Mouse (Mus musculus): ENCODE results near the gene Gsn. TPM values are rescaled to one million over a fixed set of nuclear protein-coding genes. Genes with fewer than 3 reads are reported as not detected.

Gsn gene
- polyA plus RNA-seq, 1 experiment: 46.9 TPM

- H3K4me1 ChIP-seq (ENCODE audit: control insufficient read depth, insufficient read depth, low read length): no peaks in the 10 kb centered on the region
- H3K9me3 ChIP-seq (replicated peaks; ENCODE audit: control insufficient read depth, insufficient read depth, low read length, poor library complexity, severe bottlenecking): no peaks in the 10 kb centered on the region
- TF ChIP-seq CTCF (IDR thresholded peaks at IDR 0.05; ENCODE audit: low read depth, low read length): no peak
- no peak for TF ChIP-seq EP300 (IDR thresholded peaks at IDR 0.05; ENCODE audit: insufficient read depth, low read depth, low read length)
- TF ChIP-seq POLR2A (IDR thresholded peaks at IDR 0.05; ENCODE audit: insufficient read depth, low read length): no peak
- no peak overlapping the region for H3K27ac ChIP-seq (ENCODE audit: insufficient read depth, low read length)
- H3K4me3 ChIP-seq (ENCODE audit: low read depth, low read length): no peak overlapping the region
- H3K27me3 ChIP-seq (ENCODE audit: control insufficient read depth, insufficient read depth, low read length, poor library complexity, severe bottlenecking): 0 out of 2 replicates have a peak, but pooled peaks cover 1% of the 10 kb centered on the region
- H3K36me3 ChIP-seq (ENCODE audit: control insufficient read depth, insufficient read depth, low read length, poor library complexity, severe bottlenecking): no peaks in the 10 kb centered on the region
- no peak overlapping the region for H3K9ac ChIP-seq (ENCODE audit: low read depth, poor library complexity, severe bottlenecking)
Measured at GRCm38 (mm10) chr2:35287017-35287620, 30.9 kb downstream of the Gsn start.

GRCm38 (mm10) chr2:35288758-35289635 is 32.8 kb downstream of the Gsn start:
- no peak overlapping the region for H3K27ac ChIP-seq (ENCODE audit: insufficient read depth, low read length)
- no peak overlapping the region for H3K9ac ChIP-seq (ENCODE audit: low read depth, poor library complexity, severe bottlenecking)
- no peak overlapping the region for H3K4me3 ChIP-seq (ENCODE audit: low read depth, low read length)
- no peaks in the 10 kb centered on the region for H3K9me3 ChIP-seq (replicated peaks; ENCODE audit: control insufficient read depth, insufficient read depth, low read length, poor library complexity, severe bottlenecking)
- no peaks in the 10 kb centered on the region for H3K36me3 ChIP-seq (ENCODE audit: control insufficient read depth, insufficient read depth, low read length, poor library complexity, severe bottlenecking)
- no peak for TF ChIP-seq EP300 (IDR thresholded peaks at IDR 0.05; ENCODE audit: insufficient read depth, low read depth, low read length)
- peak; percentile 71 for TF ChIP-seq CTCF (IDR thresholded peaks at IDR 0.05; ENCODE audit: low read depth, low read length)
- no peaks in the 10 kb centered on the region for H3K27me3 ChIP-seq (ENCODE audit: control insufficient read depth, insufficient read depth, low read length, poor library complexity, severe bottlenecking)
- H3K4me1 ChIP-seq (ENCODE audit: control insufficient read depth, insufficient read depth, low read length): no peaks in the 10 kb centered on the region

- no peak overlapping the region for H3K27ac ChIP-seq (ENCODE audit: insufficient read depth, low read length)
- no peak overlapping the region for H3K9ac ChIP-seq (ENCODE audit: low read depth, poor library complexity, severe bottlenecking)
- H3K4me3 ChIP-seq (ENCODE audit: low read depth, low read length): no peak overlapping the region
- no peaks in the 10 kb centered on the region for H3K27me3 ChIP-seq (ENCODE audit: control insufficient read depth, insufficient read depth, low read length, poor library complexity, severe bottlenecking)
- TF ChIP-seq CTCF (IDR thresholded peaks at IDR 0.05; ENCODE audit: low read depth, low read length): no peak
- TF ChIP-seq POLR2A (IDR thresholded peaks at IDR 0.05; ENCODE audit: insufficient read depth, low read length): no peak
- TF ChIP-seq EP300 (IDR thresholded peaks at IDR 0.05; ENCODE audit: insufficient read depth, low read depth, low read length): no peak
- H3K9me3 ChIP-seq (replicated peaks; ENCODE audit: control insufficient read depth, insufficient read depth, low read length, poor library complexity, severe bottlenecking): no peaks in the 10 kb centered on the region
- no peaks in the 10 kb centered on the region for H3K36me3 ChIP-seq (ENCODE audit: control insufficient read depth, insufficient read depth, low read length, poor library complexity, severe bottlenecking)
- no peaks in the 10 kb centered on the region for H3K4me1 ChIP-seq (ENCODE audit: control insufficient read depth, insufficient read depth, low read length)
Measured at GRCm38 (mm10) chr2:35291856-35292255, 35.7 kb downstream of the Gsn start.

GRCm38 (mm10) chr2:35292700-35293099 is 36.5 kb downstream of the Gsn start:
- TF ChIP-seq POLR2A (IDR thresholded peaks at IDR 0.05; ENCODE audit: insufficient read depth, low read length) (no peak), CTCF (IDR thresholded peaks at IDR 0.05; ENCODE audit: low read depth, low read length) (no peak), EP300 (IDR thresholded peaks at IDR 0.05; ENCODE audit: insufficient read depth, low read depth, low read length) (no peak)
- H3K9ac ChIP-seq (ENCODE audit: low read depth, poor library complexity, severe bottlenecking): no peak overlapping the region
- H3K27me3 ChIP-seq (ENCODE audit: control insufficient read depth, insufficient read depth, low read length, poor library complexity, severe bottlenecking): no peaks in the 10 kb centered on the region
- H3K4me1 ChIP-seq (ENCODE audit: control insufficient read depth, insufficient read depth, low read length): no peaks in the 10 kb centered on the region
- no peaks in the 10 kb centered on the region for H3K36me3 ChIP-seq (ENCODE audit: control insufficient read depth, insufficient read depth, low read length, poor library complexity, severe bottlenecking)
- H3K4me3 ChIP-seq (ENCODE audit: low read depth, low read length): no peak overlapping the region
- no peak overlapping the region for H3K27ac ChIP-seq (ENCODE audit: insufficient read depth, low read length)
- H3K9me3 ChIP-seq (replicated peaks; ENCODE audit: control insufficient read depth, insufficient read depth, low read length, poor library complexity, severe bottlenecking): no peaks in the 10 kb centered on the region

GRCm38 (mm10) chr2:35293291-35293690 is 37.1 kb downstream of the Gsn start:
- Histone ChIP-seq H3K36me3 (ENCODE audit: control insufficient read depth, insufficient read depth, low read length, poor library complexity, severe bottlenecking) (no peaks in the 10 kb centered on the region), H3K27me3 (ENCODE audit: control insufficient read depth, insufficient read depth, low read length, poor library complexity, severe bottlenecking) (no peaks in the 10 kb centered on the region), H3K4me3 (ENCODE audit: low read depth, low read length) (no peak overlapping the region), H3K9me3 (replicated peaks; ENCODE audit: control insufficient read depth, insufficient read depth, low read length, poor library complexity, severe bottlenecking) (no peaks in the 10 kb centered on the region), H3K4me1 (ENCODE audit: control insufficient read depth, insufficient read depth, low read length) (no peaks in the 10 kb centered on the region), H3K27ac (ENCODE audit: insufficient read depth, low read length) (no peak overlapping the region), H3K9ac (ENCODE audit: low read depth, poor library complexity, severe bottlenecking) (no peak overlapping the region)
- TF ChIP-seq POLR2A (IDR thresholded peaks at IDR 0.05; ENCODE audit: insufficient read depth, low read length) (no peak), CTCF (IDR thresholded peaks at IDR 0.05; ENCODE audit: low read depth, low read length) (no peak), EP300 (IDR thresholded peaks at IDR 0.05; ENCODE audit: insufficient read depth, low read depth, low read length) (no peak)

Measured in ES-Bruce4 (cell line).